Mouse (Mus musculus): ENCODE measurements around the gene Pabpn1l. TPM values are rescaled to one million over a fixed set of nuclear protein-coding genes. Genes with fewer than 3 reads are reported as not detected.
"Not testable (repeated sequence)": the region's sequence is repeated elsewhere in the genome, so short reads cannot be mapped to it uniquely, and the experiment has no call there.

Pabpn1l gene
- polyA plus RNA-seq, 1 experiment from 2014 or later = not detected

DNA sequence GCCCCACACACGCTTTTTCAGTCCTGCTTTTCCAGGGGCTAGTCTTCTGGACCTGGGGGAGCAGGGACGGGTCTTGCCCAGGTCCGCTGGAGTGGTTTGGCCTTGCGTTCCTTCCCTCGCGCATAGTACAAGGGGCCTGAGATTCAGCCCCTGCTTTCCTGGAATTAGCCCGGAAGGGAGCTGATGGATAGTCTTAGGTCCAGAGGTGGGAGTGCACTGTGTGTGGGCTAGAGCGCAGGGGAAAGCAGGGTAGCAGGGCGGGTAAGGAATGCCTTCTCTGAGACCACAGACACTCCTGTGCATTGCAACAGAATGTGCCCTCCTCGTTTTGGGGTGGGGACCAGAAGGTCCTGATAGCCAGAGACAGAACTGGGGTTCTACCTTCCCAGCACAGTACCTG lies 45.4 kb downstream of the Pabpn1l start:
- peaks cover 72% of the 10 kb centered on the region for H3K4me1 ChIP-seq

GRCm38 (mm10) chr8:122576648-122577022 lies 45.9 kb downstream of the Pabpn1l start, which contains the start of gene Aprt:
TSS of gene Aprt (minus strand) at chr8:122576909.
- DNase-seq (ENCODE audit: low spot score) = peak; percentile 92
- Histone ChIP-seq H3K4me3 (peak within 1 kb of the TSS; percentile 71), H3K27me3 (ENCODE audit: low read depth, poor library complexity, severe bottlenecking) (no peaks in the 10 kb centered on the region), H3K9me3 (replicated peaks) (no peaks in the 10 kb centered on the region), H3K27ac (peak within 1 kb of the TSS; percentile 87), H3K36me3 (peaks cover 37% of the 10 kb centered on the region), H3K4me1 (peaks cover 76% of the 10 kb centered on the region)
- under 1% methylated on average over 39 of the region's 39 CpGs for WGBS

More for the DNA sequence above, 45.4 kb downstream of the Pabpn1l start:
- H3K27me3 ChIP-seq (ENCODE audit: low read depth, poor library complexity, severe bottlenecking) = no peaks in the 10 kb centered on the region
- H3K27ac ChIP-seq = peak overlapping the region; percentile 87
- H3K9me3 ChIP-seq (replicated peaks) = no peaks in the 10 kb centered on the region
- 40% methylated on average over 10 of the region's 10 CpGs for WGBS
- H3K36me3 ChIP-seq = peaks cover 32% of the 10 kb centered on the region
- DNase-seq (ENCODE audit: low spot score) = no peak
- peak overlapping the region; percentile 71 for H3K4me3 ChIP-seq

DNA sequence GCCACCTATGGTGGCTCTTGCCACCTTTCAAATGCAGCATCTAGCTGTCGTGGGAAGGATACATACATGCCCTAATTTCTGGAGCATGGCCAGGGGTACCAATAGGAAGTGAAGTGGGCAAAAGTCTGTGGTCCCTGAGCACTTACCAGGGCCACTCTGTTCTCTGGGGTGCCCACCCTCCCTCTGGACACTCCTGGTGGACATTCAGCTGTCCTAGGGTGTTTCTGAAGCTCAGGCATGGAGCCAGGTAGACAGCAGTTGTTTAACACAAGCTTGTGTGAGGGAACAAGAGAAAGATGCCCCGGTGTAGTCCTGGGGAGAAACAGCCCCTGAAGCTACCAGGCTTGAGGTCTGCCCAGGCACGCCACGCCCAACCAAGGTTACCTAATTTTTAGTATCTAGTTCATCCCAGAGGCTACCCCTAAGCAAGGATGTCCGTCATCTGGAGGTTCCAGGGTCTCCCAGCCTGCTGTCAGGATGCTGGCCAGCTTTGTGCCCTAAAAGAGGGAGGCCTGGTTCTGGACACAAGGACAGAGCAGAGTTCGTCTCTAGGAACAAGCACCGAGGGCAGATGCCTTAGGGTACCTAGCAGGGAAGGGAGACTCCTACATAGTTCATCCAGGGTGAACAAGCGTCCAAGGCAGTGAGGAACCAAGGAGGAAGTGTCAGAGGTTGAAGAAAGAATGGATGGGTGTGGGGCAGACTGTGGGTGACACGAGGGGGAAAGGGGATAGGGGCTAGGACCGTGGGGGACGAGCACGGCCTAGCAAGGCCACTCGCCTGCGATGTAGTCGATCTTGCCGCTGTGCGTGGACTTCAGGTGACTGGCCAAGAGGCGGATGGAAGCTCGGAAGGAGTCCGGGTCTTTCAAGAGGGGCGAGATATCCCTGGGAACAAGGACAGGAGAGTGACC lies 46.5 kb downstream of the Pabpn1l start:
- peak overlapping the region; percentile 71 for H3K4me3 ChIP-seq
- no peak for DNase-seq (ENCODE audit: low spot score)
- H3K27ac ChIP-seq = peak overlapping the region; percentile 87
- H3K4me1 ChIP-seq = peaks cover 73% of the 10 kb centered on the region
- peaks cover 44% of the 10 kb centered on the region for H3K36me3 ChIP-seq
- no peaks in the 10 kb centered on the region for H3K27me3 ChIP-seq (ENCODE audit: low read depth, poor library complexity, severe bottlenecking)
- no peaks in the 10 kb centered on the region for H3K9me3 ChIP-seq (replicated peaks)
- 18% methylated on average over 21 of the region's 21 CpGs for WGBS

- H3K27me3 ChIP-seq (ENCODE audit: low read depth, poor library complexity, severe bottlenecking) = no peaks in the 10 kb centered on the region
Measured at GRCm38 (mm10) chr8:122575286-122575685, 47.3 kb downstream of the Pabpn1l start.

DNA sequence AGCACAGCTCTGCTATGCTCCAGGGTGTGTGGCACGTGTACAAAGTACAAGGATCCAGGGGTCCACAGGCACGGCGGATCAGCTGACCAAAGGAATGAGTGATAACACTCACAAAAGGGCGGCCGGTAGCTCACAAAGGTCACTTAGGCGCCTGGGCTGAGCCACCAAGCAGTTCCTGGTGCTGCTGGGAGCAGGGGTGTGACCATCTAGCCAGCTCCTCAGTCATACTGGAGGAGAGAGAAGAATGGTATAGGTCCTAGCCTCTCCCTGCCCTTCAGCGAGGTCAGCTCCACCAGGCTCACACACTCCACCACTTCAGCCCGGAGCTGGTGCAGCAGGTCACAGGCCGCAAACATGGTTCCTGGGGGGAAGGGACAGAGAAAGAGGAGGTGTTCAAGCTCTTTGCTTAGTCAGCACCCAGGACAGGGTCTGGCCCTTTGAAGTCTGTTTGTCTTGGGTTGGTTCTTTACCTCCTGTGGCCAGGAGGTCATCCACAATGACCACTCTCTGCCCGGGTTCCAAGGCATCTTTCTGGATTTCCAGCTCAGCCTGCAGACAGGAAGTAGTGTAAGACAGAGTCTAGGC lies 47.8 kb downstream of the Pabpn1l start:
- DNase-seq (ENCODE audit: low spot score) = no peak
- Histone ChIP-seq H3K9me3 (replicated peaks) (no peaks in the 10 kb centered on the region), H3K36me3 (peaks cover 56% of the 10 kb centered on the region), H3K4me3 (peak overlapping the region; percentile 71), H3K27me3 (ENCODE audit: low read depth, poor library complexity, severe bottlenecking) (no peaks in the 10 kb centered on the region), H3K4me1 (peaks cover 68% of the 10 kb centered on the region), H3K27ac (no peak overlapping the region; the same call in 1 of the 2 replicates)
- 38% methylated on average over 10 of the region's 10 CpGs for WGBS

More at GRCm38 (mm10) chr8:122575286-122575685, 47.3 kb downstream of the Pabpn1l start:
- peak overlapping the region; percentile 71 for H3K4me3 ChIP-seq
- H3K9me3 ChIP-seq (replicated peaks) = no peaks in the 10 kb centered on the region
- WGBS = 80% methylated on average over 8 of the region's 8 CpGs
- H3K27ac ChIP-seq = no peak overlapping the region; the same call in 1 of the 2 replicates
- H3K4me1 ChIP-seq = peaks cover 69% of the 10 kb centered on the region
- DNase-seq (ENCODE audit: low spot score) = no peak
- peaks cover 51% of the 10 kb centered on the region for H3K36me3 ChIP-seq

DNA sequence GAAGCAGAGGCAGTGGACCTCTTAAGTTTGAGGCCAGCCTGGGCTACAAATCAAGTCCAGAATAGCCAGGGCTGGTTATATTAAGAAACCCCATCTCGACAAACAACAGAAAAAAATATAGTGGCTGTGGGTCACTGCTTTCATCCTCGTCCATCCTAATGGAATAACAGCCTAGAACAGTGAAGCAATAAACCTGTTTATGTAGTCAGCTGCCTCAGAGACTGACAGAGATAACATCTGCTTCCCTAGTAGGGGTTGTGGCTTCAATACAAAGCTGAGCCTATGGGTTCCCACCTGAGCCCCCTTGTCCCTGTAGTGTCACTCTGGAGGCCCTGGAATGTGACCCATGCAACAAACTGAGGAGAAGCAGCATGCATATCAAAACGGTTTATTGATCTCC lies 48.3 kb downstream of the Pabpn1l start:
- DNase-seq (ENCODE audit: low spot score) = no peak
- Histone ChIP-seq H3K4me3 (0 out of 2 replicates have a peak overlapping the region, but pooled peaks have one; percentile 71), H3K9me3 (replicated peaks) (no peaks in the 10 kb centered on the region), H3K27ac (no peak overlapping the region; the same call in 1 of the 2 replicates), H3K27me3 (ENCODE audit: low read depth, poor library complexity, severe bottlenecking) (no peaks in the 10 kb centered on the region), H3K36me3 (peaks cover 61% of the 10 kb centered on the region), H3K4me1 (peaks cover 68% of the 10 kb centered on the region)
- WGBS = 50% methylated on average over 3 of the region's 3 CpGs

- Histone ChIP-seq H3K27ac (no peak overlapping the region), H3K4me1 (peaks cover 68% of the 10 kb centered on the region), H3K27me3 (ENCODE audit: low read depth, poor library complexity, severe bottlenecking) (no peaks in the 10 kb centered on the region), H3K9me3 (replicated peaks) (no peaks in the 10 kb centered on the region), H3K4me3 (no peak overlapping the region), H3K36me3 (peaks cover 67% of the 10 kb centered on the region)
- DNase-seq (ENCODE audit: low spot score) = no peak
- WGBS = 69% methylated on average over 9 of the region's 9 CpGs
Measured at GRCm38 (mm10) chr8:122573577-122573976, 49.0 kb downstream of the Pabpn1l start.

GRCm38 (mm10) chr8:122573176-122573575 lies 49.4 kb downstream of the Pabpn1l start:
- WGBS = 54% methylated on average over 4 of the region's 4 CpGs
- not testable (repeated sequence) for H3K27ac ChIP-seq; H3K27me3 ChIP-seq (ENCODE audit: low read depth, poor library complexity, severe bottlenecking); H3K9me3 ChIP-seq (replicated peaks); H3K4me3 ChIP-seq; DNase-seq (ENCODE audit: low spot score)
- peaks cover 65% of the 10 kb centered on the region for H3K4me1 ChIP-seq
- H3K36me3 ChIP-seq = peaks cover 67% of the 10 kb centered on the region

GRCm38 (mm10) chr8:122572751-122573150 lies 49.8 kb downstream of the Pabpn1l start:
- WGBS = 94% methylated on average over 3 of the region's 3 CpGs
- Histone ChIP-seq H3K27ac (no peak overlapping the region), H3K36me3 (peaks cover 67% of the 10 kb centered on the region), H3K4me3 (no peak overlapping the region), H3K27me3 (ENCODE audit: low read depth, poor library complexity, severe bottlenecking) (no peaks in the 10 kb centered on the region), H3K9me3 (replicated peaks) (no peaks in the 10 kb centered on the region), H3K4me1 (peaks cover 66% of the 10 kb centered on the region)
- DNase-seq (ENCODE audit: low spot score) = no peak

DNA sequence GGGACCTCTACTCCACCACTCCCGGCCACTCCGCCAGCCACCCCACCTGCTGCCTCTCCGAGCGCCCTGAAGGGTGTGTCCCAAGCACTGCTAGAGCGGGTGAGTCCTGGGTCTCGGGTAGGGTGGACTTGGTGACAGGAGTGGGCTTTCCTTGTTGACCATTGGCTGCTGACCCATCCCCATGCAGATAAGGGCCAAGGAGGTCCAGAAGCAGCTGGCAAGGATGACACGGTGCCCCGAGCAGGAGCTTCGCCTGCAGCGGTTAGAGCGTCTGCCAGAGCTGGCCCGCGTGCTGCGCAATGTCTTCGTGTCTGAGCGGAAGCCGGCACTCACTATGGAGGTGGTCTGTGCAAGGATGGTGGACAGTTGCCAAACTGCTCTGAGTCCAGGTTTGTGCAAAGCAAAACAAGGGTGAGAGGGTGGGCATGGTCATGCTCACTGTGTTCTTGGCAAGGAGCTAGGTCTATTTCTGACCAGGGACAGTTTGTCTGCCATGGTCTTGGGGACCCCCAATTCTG lies 50.7 kb downstream of the Pabpn1l start:
- H3K4me1 ChIP-seq = peaks cover 67% of the 10 kb centered on the region
- H3K27ac ChIP-seq = no peak overlapping the region
- 97% methylated on average over 17 of the region's 17 CpGs for WGBS
- peaks cover 67% of the 10 kb centered on the region for H3K36me3 ChIP-seq
- no peak for DNase-seq (ENCODE audit: low spot score)
- H3K27me3 ChIP-seq (ENCODE audit: low read depth, poor library complexity, severe bottlenecking) = no peaks in the 10 kb centered on the region
- H3K9me3 ChIP-seq (replicated peaks) = no peaks in the 10 kb centered on the region
- no peak overlapping the region for H3K4me3 ChIP-seq

- H3K4me1 ChIP-seq = peaks cover 67% of the 10 kb centered on the region
- no peaks in the 10 kb centered on the region for H3K27me3 ChIP-seq (ENCODE audit: low read depth, poor library complexity, severe bottlenecking)
- H3K27ac ChIP-seq = no peak overlapping the region
- DNase-seq (ENCODE audit: low spot score) = no peak
- H3K4me3 ChIP-seq = no peak overlapping the region
- no peaks in the 10 kb centered on the region for H3K9me3 ChIP-seq (replicated peaks)
- H3K36me3 ChIP-seq = peaks cover 67% of the 10 kb centered on the region
- 95% methylated on average over 11 of the region's 11 CpGs for WGBS
Measured at GRCm38 (mm10) chr8:122571153-122571552, 51.4 kb downstream of the Pabpn1l start.

GRCm38 (mm10) chr8:122569996-122570395 lies 52.5 kb downstream of the Pabpn1l start:
- WGBS = 97% methylated on average over 16 of the region's 16 CpGs
- Histone ChIP-seq H3K9me3 (replicated peaks) (no peaks in the 10 kb centered on the region), H3K4me1 (peaks cover 57% of the 10 kb centered on the region), H3K4me3 (peak overlapping the region; percentile 98), H3K27me3 (ENCODE audit: low read depth, poor library complexity, severe bottlenecking) (no peaks in the 10 kb centered on the region), H3K27ac (no peak overlapping the region), H3K36me3 (peaks cover 63% of the 10 kb centered on the region)
- no peak for DNase-seq (ENCODE audit: low spot score)
